Mouse (Mus musculus) gastrocnemius, postnatal 25 days (tissue): ENCODE data around the gene Asic4. TPM values are rescaled to one million over a fixed set of nuclear protein-coding genes. Genes with fewer than 3 reads are reported as not detected.
A peak's percentile ranks its signal among the peaks of the same experiment; 100 is the strongest.

Source experiments
- DNase-seq: peaks from one replicate; pipeline ENCODE4 v3.0.0; 2022
- total RNA-seq, 2 experiments: library from RNA; stranded (reverse); gene quantifications; 1 replicate in 1 of 2; 2 replicates in 1 of 2; pipeline ENCODE4 v1.2.3; 2021

Asic4 gene
- total RNA-seq, 2 experiments from 2014 or later = not detected

DNA sequence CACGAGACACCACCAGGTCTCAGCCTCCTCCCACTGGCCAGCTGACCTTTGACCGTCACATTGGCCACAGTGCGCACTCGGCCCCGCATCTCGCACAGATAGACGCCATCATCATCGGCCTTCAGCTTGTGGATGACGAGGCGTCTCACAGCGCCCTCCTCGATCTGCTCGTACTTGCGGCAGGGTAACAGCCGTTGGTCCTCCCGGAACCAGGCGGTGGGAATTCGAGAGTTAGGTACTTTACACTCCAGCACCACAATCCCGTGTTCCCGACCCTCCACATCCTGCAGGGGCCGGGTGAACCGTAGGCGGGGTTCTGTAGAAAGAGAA is 53.4 kb downstream of the Asic4 start:
- no peak for DNase-seq

DNA sequence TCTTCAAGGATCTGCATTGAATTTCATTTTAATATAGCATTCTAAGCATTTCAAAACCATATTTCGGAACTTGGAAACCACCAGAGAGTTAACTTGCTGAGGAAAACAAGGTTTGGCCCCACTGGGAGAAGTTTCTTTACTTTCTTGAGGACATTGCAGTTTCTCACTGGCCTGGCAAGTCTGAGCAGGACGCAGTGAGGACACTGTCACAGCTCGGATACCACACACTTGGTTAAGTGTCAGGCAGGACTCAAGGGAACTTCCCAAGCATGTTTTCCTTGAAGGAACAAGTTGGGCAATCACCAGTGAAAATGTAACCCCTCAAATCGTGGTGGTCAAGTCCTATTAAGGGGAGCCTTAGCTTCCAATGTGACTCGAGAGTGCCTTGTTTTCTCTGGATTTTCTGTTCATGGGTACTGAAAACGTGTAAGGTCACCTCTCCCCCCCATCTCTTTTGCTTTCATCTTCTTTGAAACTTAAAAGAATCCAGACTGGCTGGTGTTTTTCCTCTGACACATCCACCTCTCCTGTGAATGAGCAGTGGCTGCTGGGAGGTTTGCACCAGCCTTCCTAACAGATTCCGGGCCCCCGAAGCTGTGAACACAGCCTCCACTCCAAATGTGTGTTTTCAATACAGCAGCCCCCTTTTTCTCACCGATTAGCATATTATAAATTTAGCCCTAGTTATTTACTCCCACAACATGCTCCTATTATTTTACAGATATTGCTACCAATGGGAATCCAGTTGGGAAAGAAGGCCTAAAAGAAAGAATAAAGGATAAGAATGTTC is 54.2 kb downstream of the Asic4 start:
- no peak for DNase-seq

DNA sequence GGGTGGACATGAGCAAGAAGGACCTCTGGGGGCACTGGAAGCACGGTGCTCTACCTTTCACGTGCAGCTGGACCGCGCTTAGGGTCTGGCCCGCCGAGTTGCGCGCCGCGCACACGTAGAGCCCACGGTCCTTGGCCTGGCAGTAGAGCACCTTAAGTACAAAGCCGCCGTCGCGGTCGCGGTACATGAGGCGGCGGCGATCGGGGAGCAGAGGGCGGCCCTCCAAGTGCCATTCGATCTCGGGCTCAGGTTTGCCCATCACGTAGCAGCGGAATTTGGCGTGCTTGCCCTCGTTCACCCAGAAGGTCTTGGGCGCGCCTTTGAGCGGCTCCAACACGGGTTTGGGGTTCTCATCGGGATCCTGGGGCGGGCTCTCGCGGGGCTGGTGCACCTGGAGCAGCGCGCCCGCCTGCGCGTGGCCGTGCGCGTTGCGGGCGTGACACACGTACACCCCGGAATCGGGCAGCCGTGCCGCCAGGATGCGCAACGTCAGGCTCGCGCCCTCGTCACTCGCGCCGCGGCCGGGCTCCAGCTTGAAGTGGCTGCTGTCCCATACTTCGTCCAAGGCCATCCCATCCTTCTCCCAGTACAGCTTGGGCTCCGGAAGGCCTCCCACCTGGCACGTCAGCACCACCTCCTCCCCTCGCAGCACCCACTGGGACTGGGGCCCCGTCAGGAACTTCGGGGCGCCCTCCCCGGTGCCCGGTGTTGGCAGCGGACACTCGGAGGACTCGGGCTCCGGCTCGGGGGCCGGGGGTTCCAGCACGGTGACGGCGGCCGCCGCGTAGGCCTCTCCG is 55.1 kb downstream of the Asic4 start:
- peak; percentile 78 for DNase-seq

DNA sequence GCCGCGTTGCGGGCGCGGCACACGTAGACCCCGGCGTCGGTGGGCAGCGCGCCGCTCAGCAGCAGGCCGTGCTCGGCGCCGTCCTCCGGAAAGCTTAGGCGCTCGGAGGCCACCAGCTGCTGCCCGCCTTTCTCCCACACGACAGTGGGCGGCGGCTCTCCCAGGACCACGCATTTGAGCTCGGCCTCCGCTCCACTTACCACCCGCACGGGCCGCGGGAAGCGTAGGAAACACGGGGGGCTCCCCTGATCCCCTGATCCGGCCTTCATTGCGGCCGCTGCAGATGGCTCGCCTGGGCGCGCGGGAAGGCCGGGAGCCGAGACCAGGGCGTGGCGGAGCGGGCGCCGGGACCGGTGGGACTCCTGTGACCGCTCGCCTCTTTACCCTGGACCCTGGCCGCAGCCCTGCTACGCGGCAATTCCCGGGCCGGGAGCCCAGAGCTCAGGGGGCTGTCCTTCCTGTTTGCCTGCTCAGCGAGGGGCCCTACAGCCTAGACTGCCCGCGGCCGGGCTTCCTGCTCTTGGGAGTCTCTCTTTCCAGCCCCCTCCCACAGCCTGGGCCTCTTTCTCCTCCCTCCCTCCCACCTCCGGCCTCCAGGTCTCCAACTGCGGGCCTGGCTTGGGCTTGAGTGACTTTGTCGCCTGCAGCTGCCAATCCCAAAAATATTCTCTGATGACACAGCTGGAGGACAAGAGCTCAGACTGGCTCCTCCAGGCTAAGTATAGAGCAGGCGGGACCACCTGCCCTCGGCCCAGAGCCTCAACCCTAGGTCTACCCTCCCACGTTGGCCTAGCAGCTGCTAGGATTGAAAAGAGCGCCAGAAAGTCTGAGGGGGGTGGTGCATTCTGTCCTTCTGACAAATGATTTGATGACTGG is 56.0 kb downstream of the Asic4 start, which contains the start of gene Obsl1:
TSS of gene Obsl1 (minus strand) at position 497 of the 876 bp plus-strand sequence.
- peak; percentile 81 for DNase-seq

DNA sequence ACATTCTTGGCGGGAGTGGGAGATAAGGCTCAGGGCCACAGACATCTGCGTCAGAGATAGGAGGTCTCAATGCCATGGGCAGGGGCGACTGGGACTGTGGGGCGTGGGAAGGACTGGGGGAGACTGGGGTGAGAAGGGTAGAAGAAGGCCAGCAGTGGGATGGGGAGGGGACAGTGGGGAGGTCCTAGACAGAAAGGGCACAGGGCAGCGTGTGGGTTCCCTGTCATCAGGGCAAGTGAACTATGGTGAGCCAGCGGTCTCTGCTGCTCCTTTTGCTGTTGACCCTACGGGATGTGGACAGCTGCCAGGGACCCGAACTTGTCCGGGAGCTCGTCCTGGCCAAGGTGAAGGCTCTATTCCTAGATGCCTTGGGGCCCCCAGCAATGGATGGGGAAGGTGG is 56.8 kb downstream of the Asic4 start, which contains the start of gene Inha:
TSS of gene Inha (plus strand) at position 72 of the 400 bp plus-strand sequence.
- DNase-seq = no peak

DNA sequence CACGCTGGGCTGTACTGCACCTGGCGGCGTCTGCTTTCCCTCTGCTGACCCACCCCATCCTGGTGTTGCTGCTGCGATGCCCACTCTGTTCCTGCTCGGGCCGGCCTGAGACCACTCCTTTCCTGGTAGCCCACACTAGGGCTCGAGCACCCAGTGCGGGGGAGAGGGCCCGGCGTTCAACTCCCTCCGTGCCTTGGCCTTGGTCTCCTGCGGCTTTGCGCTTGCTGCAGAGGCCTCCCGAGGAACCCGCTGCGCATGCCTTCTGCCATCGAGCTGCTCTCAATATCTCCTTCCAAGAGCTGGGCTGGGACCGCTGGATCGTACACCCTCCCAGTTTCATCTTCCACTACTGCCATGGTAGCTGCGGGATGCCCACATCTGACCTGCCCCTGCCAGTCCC is 59.4 kb downstream of the Asic4 start:
- DNase-seq = no peak

DNA sequence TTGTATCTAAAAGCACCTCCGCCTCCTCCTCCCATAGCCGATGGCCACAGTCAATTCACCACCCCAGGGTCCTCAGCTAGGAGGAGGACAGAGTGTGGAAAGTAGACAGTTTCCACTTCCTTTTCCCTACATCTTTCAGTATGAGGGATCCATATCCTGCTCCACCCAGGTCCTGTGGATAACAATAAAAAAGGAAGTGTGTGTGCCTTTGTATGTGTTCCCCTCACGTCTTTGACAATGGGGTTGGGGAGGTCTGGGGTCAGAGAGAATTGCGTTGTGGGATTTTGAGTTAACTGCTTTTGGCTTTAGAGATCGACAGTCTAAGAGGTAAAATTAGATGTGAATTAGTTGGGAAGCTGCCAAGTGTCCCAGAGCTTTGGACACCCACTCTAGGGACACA is 59.9 kb downstream of the Asic4 start:
- no peak for DNase-seq

DNA sequence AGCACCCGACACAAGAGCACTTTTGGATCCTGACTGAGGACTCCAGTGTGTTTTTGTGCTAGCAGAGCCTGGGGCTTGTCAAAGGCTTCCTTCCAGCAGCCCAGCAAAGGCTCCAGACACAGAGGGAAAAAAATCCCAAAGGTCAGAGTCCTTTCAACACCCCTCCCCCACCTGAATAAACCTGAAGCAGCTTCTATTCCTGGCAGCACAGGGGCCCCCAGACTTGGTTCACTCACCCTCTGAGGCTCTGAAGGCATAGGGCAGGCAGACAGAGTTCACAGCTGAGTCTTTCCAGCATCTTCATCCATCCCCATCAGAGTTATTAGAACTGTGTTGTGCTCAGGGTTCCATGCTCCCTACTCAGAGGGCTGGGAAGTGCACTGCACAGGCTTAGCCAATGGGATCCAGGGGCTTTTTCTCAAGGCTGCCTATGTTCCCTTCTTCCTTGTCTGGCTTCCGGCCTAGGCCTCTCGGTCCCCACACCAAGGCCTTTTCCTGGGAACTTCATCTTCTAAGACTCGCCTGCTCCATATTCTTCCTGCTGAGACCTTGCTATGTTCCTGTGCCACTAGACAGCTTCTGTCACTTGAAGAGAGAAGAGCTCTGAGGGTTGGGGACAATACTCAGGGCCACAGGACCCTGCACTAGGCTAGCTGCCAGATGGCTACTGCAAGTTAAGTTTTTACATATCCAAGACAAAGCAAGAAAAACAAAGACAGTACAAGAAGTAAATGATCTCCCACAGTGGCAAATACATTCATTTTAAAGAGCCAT is 61.4 kb downstream of the Asic4 start:
- DNase-seq = no peak

DNA sequence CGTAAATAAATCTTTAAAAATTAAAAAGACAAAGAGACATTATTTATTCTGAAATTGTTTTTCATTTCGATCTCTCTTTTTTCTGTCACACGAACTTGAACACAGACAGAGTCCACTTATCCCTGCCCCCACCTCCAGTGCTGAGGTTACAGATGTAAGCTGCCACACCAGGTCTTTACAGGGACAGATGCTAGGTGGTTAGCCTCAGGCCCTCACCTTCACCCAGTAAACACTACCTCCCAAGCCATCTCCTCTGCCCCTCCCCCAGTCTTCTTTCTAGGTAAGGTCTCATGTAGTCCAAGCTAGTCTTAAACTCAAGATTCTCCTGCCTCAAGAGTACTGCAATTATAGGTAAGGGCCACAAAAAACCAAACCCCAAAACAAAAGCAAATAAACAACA is 62.3 kb downstream of the Asic4 start:
- no peak for DNase-seq

DNA sequence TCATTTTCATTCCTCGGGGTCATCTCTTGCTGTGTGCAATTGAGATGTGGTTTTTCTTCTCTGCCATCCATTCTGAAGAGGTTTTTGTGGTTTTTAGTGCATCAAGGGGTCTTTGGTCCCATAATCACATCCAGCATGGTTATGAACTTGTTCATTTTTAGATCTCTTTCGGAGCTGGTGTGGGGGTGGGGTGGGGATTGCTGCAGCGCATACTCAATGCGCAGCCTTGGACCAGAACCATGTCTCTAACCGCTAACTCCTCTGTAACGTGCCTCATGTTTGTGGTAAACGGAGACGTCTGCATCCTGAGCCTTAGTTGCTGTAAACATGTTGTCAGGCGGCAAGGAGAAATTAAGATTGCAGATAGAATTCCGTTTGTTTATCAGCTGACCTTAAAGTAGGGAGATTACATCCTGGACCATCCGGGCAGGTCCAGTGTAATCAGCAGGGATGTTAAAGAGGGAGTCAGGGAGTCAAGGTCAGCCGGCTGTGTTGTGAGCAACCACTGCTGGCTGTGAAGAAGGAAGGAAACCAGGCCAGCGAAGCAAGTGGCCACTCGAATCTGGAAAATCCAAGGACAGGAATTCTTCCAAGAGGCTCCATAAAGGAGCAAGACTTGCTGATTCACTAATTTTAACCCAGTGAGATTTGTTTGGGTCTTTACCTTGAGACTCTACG is 66.6 kb downstream of the Asic4 start:
- DNase-seq = no peak

DNA sequence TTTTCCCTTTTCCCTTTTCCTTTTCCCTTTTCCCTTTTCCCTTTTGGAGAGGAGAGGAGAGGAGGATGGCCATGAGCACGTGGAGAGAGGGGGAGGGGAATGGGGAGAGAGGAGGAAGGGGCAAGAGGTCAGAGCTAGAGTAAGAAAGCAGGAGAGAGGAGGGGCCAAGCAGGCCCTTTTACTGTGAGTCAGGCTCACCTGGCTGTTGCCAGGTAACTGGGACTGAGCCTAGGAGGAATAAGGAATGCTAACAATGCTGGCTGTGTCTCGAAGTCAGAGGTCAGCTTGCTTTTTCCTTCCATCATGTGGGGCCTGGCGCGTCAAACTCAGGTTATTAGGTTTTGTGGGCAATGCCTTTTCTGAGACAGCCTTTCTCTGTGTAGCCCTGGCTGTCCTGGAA is 67.7 kb downstream of the Asic4 start:
- DNase-seq = no peak

DNA sequence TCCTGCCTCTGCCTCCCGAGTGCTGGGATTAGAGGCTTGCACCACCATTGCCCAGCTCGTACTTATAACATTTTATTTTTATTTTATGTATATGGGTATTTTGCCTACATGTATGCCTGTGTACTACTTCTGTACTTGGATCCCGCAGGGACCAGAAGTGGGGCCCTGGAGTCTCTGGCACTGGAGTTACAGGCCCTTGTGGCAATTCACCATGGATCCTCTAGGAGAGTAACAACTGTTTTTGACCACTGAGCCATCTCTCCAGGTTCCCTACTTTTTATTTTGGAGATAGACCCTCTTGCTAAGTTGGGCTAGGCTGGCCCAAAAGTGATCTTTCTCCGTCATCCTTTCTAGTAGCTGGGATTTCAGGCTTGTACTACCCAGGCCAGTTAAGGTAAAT is 68.2 kb downstream of the Asic4 start:
- no peak for DNase-seq

DNA sequence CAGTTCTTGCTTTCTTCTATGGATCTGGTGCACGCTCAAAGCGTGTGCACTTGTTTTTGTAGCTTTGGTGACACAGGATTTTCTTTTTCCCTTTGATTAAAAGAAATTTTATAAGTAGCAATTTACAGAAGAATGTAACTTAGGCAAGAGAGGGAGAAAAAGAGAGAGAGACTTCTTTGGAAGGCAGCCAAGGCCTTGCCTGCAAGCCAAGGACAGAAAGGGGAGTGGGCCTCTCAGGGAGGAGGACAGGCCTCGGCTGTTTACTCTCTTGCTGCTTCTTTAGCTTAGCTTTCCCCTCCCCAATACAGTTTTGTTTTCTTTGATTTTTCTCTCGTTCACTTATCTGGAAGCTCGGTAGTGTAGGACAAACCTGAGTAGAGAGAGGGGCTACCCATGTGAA is 69.3 kb downstream of the Asic4 start:
- DNase-seq = no peak

DNA sequence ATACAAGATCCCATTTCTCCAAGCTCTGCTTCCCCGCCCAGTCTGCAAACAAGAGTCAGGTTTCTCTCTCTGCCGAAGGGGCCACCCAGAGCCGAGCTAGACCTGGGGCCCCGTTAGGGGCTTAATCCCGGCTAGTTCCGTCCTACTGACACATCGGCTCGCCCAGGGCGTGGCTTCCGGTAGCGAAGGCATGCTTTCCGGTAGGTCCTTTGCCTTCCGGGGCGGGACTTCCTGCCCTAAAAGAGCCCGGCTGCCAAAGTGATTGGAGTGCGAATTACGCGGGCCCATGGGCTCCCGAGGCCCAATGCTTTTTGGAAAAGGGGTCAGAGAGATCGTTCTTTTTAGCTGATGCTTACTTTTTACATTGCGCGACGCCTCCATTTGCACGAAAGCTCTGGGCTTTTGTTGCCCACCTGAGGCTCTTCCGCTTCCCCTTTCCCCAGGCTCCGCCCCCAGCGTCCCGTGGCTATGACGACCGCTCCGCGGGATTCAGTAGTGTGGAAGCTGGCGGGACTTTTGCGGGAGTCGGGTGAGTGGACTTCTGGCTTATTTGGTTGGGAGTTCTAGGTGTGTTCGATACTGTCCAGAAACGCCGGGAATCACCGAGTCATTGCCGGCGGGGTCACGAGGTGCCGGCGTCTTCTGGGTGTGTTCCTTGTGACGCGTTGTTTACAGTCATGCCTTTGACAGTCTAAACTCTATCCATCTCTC is 71.2 kb downstream of the Asic4 start, which contains the start of gene Stk11ip:
TSS of gene Stk11ip (plus strand) at position 209 of the 711 bp plus-strand sequence.
- peak; percentile 91 for DNase-seq

Other genes starting within 250 kb of the Asic4 start
- gene Glb1l, start 239.6 kb upstream of the Asic4 start, total RNA-seq = 1 to 10 TPM; 1.9 to 2.7 TPM
- gene Stk16, start 239.6 kb upstream of the Asic4 start, total RNA-seq = 10 to 100 TPM; 23.1 to 26.0 TPM
- 100 to 1,000 TPM; 749 to 982 TPM for gene Tuba4a, start 230.6 kb upstream of the Asic4 start, total RNA-seq
- gene A630095N17Rik, start 218.3 kb upstream of the Asic4 start, total RNA-seq = not detected
- 10 to 100 TPM; 58.4 to 60.9 TPM for gene Dnajb2, start 214.0 kb upstream of the Asic4 start, total RNA-seq
- not detected for gene Ptprn, start 185.9 kb upstream of the Asic4 start, total RNA-seq
- gene Resp18, start 172.0 kb upstream of the Asic4 start, total RNA-seq = not detected
- 10 to 100 TPM; 46.1 to 51.4 TPM for gene Dnpep, start 132.4 kb upstream of the Asic4 start, total RNA-seq
- 1,000 to 10,000 TPM; 1,914 to 2,104 TPM for gene Des, start 90.1 kb upstream of the Asic4 start, total RNA-seq
- 100 to 1,000 TPM; 200 to 244 TPM for gene Speg, start 75.1 kb upstream of the Asic4 start, total RNA-seq
- gene Gmppa, start 14.5 kb upstream of the Asic4 start, total RNA-seq = 10 to 100 TPM; 32.0 to 37.2 TPM
- gene Chpf, start 28.9 kb downstream of the Asic4 start, total RNA-seq = 1 to 10 TPM; 5.5 to 7.9 TPM
- gene Tmem198, start 29.1 kb downstream of the Asic4 start, total RNA-seq = under 1 TPM; 0.36 to 0.43 TPM
- 10 to 100 TPM; 37.7 to 52.8 TPM for gene Obsl1, start 56.0 kb downstream of the Asic4 start, total RNA-seq
- 1 to 10 TPM; 3.8 to 4.1 TPM for gene Inha, start 56.6 kb downstream of the Asic4 start, total RNA-seq
- gene Stk11ip, start 71.1 kb downstream of the Asic4 start, total RNA-seq = 1 to 10 TPM; 5.3 to 5.6 TPM
- gene Slc4a3, start 95.8 kb downstream of the Asic4 start, total RNA-seq = 1 to 10 TPM; 4.3 to 5.0 TPM